ENCODE assay signal across 12 mouse cellular contexts in the genomic region with DNA sequence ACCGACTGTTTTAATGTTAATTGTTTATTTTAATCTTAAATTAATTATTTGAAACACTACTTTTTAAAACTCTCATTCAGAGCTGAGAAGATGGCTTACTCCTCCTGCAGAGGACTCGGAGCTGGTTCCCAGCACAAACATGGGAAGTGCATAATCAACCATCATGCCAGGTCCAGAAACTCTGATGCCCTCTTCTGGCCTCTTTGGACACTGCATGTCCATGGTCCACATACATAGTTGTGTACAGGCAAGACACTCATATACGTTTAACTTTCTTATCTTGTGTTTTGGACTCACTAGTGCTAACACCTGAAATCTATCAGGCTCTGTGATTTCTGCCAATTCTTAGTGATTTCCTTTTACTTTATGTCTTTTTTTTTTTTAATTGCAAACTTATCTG. TPM values are rescaled to one million over a fixed set of nuclear protein-coding genes. Genes with fewer than 3 reads are reported as not detected.
A peak's percentile ranks its signal among the peaks of the same experiment; 100 is the strongest.
DNase-seq lines count a peak whose midpoint lies in the region; ATAC-seq and TF ChIP-seq lines count a peak whose summit lies in the region.
"Had no signal": no experiment of that assay in that cellular context is flagged by ENCODE, and none has a peak within 500 bp of the region (broad histone marks: within the 10 kb centered on the region; RNA-seq: fewer than 3 reads in every experiment).

No protein-coding gene starts in this region.

- H3K4me1 ChIP-seq in liver, postnatal 0 days (ENCODE audit: insufficient read depth): no peaks in the 10 kb centered on the region
- H3K4me1 ChIP-seq in liver, embryonic 12.5 days: no peaks in the 10 kb centered on the region
- H3K4me1 ChIP-seq in ES-E14 (ENCODE audit: control insufficient read depth in 2 of 2, insufficient read depth in 2 of 2, low read length in 2 of 2, poor library complexity in 1 of 2): no peaks in the 10 kb centered on the region
- H3K4me1 ChIP-seq: liver, embryonic 15.5 days had no signal

- peak; percentile 25 for DNase-seq in embryo, embryonic 10 days (ENCODE audit: low spot score)
- DNase-seq in embryo, embryonic 9.5 days (ENCODE audit: extremely low spot score): no peak
- DNase-seq in liver, postnatal 0 days: no peak
- peak; percentile 27 for DNase-seq in ES-E14 (ENCODE audit: low read depth, low spot score)
- no peak for DNase-seq in ovary, postnatal 14 days (ENCODE audit: low spot score)
- no peak for DNase-seq in spleen, postnatal 4 days (ENCODE audit: low spot score in 2 of 2)
- DNase-seq: cerebellum, adult 8-10 months; heart, postnatal 36 days had no signal

- ATAC-seq in liver, postnatal 0 days: no peak
- no peak for ATAC-seq in liver, embryonic 12.5 days
- 0 out of 2 replicates have a peak, but pooled peaks have one; percentile 59 for ATAC-seq in megakaryocyte-erythroid progenitor cell, adult 5-6 weeks (replicated peaks; ENCODE audit: low FRiP score, low TSS enrichment, poor library complexity, severe bottlenecking)

- no peak for TF ChIP-seq EP300 in liver, postnatal 0 days (IDR thresholded peaks at IDR 0.05; ENCODE audit: low read depth)

- no peaks in the 10 kb centered on the region for H3K27me3 ChIP-seq in liver, postnatal 0 days (ENCODE audit: insufficient read depth, low read length)
- H3K27me3 ChIP-seq in liver, embryonic 12.5 days (replicated peaks): no peaks in the 10 kb centered on the region
- H3K27me3 ChIP-seq: liver, embryonic 15.5 days had no signal

- no peak overlapping the region for H3K4me2 ChIP-seq in liver, postnatal 0 days (ENCODE audit: low read depth, low read length)
- no peak overlapping the region for H3K4me2 ChIP-seq in liver, embryonic 12.5 days
- H3K4me2 ChIP-seq: liver, embryonic 15.5 days had no signal

- H3K4me3 ChIP-seq in liver, postnatal 0 days (ENCODE audit: low read depth, low read length): no peak overlapping the region
- H3K4me3 ChIP-seq in liver, embryonic 12.5 days: no peak overlapping the region
- H3K4me3 ChIP-seq in ES-E14 (ENCODE audit: insufficient read depth in 1 of 2, low read depth in 1 of 2, low read length in 2 of 2, poor library complexity in 1 of 2, severe bottlenecking in 1 of 2): no peak overlapping the region
- H3K4me3 ChIP-seq: embryonic facial prominence, embryonic 10.5 days; liver, embryonic 15.5 days had no signal

- in situ Hi-C loops in ES-E14 (cut with MboI; ENCODE audit: low sequenced_read_pairs in 2 of 2, unreplicated experiment in 2 of 2): no loop called here

- 78% methylated on average over 3 of the region's 3 CpGs for WGBS in liver, postnatal 0 days (ENCODE audit: insufficient replicate concordance)
- 69% methylated on average over 3 of the region's 3 CpGs for WGBS in liver, embryonic 12.5 days (ENCODE audit: insufficient replicate concordance)

- no peak overlapping the region for H3K9ac ChIP-seq in liver, postnatal 0 days (replicated peaks)
- no peak overlapping the region for H3K9ac ChIP-seq in liver, embryonic 12.5 days
- H3K9ac ChIP-seq in ES-E14 (ENCODE audit: insufficient read depth, low read depth, low read length, poor library complexity, severe bottlenecking): no peak overlapping the region
- H3K9ac ChIP-seq: liver, embryonic 15.5 days had no signal

- no peaks in the 10 kb centered on the region for H3K9me3 ChIP-seq in liver, postnatal 0 days (ENCODE audit: low read length)
- H3K9me3 ChIP-seq in liver, embryonic 12.5 days (replicated peaks): no peaks in the 10 kb centered on the region
- H3K9me3 ChIP-seq in ES-E14 (ENCODE audit: control insufficient read depth, insufficient read depth, low read depth, low read length): no peaks in the 10 kb centered on the region
- H3K9me3 ChIP-seq: embryonic facial prominence, embryonic 10.5 days; liver, embryonic 15.5 days had no signal

- no peaks in the 10 kb centered on the region for H3K36me3 ChIP-seq in liver, postnatal 0 days (replicated peaks; ENCODE audit: insufficient read depth, low read length)
- no peaks in the 10 kb centered on the region for H3K36me3 ChIP-seq in liver, embryonic 12.5 days
- H3K36me3 ChIP-seq in ES-E14 (ENCODE audit: control insufficient read depth, insufficient read depth, low read length, poor library complexity, severe bottlenecking): no peaks in the 10 kb centered on the region
- H3K36me3 ChIP-seq: embryonic facial prominence, embryonic 10.5 days; liver, embryonic 15.5 days had no signal

- no peak overlapping the region for H3K27ac ChIP-seq in liver, postnatal 0 days (ENCODE audit: low read depth)
- no peak overlapping the region for H3K27ac ChIP-seq in liver, embryonic 12.5 days
- no peak overlapping the region for H3K27ac ChIP-seq in ES-E14 (ENCODE audit: insufficient read depth, low read depth, low read length, poor library complexity, severe bottlenecking)
- H3K27ac ChIP-seq: embryonic facial prominence, embryonic 10.5 days; liver, embryonic 15.5 days had no signal

- peak; percentile 31 for TF ChIP-seq CTCF in liver, postnatal 0 days (IDR thresholded peaks at IDR 0.05; ENCODE audit: low read depth)

TF ChIP-seq in ES-E14, 5 proteins besides CTCF, POLR2A, EP300 and RAD21:
- TF ChIP-seq ZC3H11A (IDR thresholded peaks at IDR 0.05; ENCODE audit: borderline replicate concordance, low read depth, low read length) (peak; percentile 54), ZNF384 (IDR thresholded peaks at IDR 0.05; ENCODE audit: low read depth, low read length) (no peak), MAFK (IDR thresholded peaks at IDR 0.05; ENCODE audit: insufficient read depth, low read depth, low read length) (no peak), HCFC1 (IDR thresholded peaks at IDR 0.05; ENCODE audit: borderline replicate concordance, insufficient read depth, low read length) (no peak)

RNA-seq across cellular contexts. Expression of a gene that starts 57.8 kb away (rescaled TPM):
- 0.21 and 0.25 TPM in 2 replicates for polyA plus RNA-seq in liver, postnatal 0 days (2015; fragmentation: Nextera tagmentation; extraction: Ambion mirVana)
- polyA plus RNA-seq in liver, embryonic 12.5 days (2016; fragmentation: Nextera tagmentation; extraction: Ambion mirVana): 0.14 TPM in 1 of 2 replicates, not detected in the other
- total RNA-seq in ES-E14 (2012; rRNA removed): 3.7 and 5.7 TPM in 2 replicates
- total RNA-seq in megakaryocyte-erythroid progenitor cell, adult 5-6 weeks (2014; fragmentation: Nextera tagmentation): not detected in 2 replicates
- total RNA-seq in megakaryocyte-erythroid progenitor cell, adult 5-6 weeks (2017): not detected in 2 replicates
- total RNA-seq: heart, postnatal 36 days had no signal

Comparison
In these comparisons a context has a peak if more than half of its experiments do, and no peak if none do; other contexts are left out.
1. DNase-seq: peak in embryo, embryonic 10 days (single experiment) and ES-E14 (single experiment); none in embryo, embryonic 9.5 days (single experiment), liver, postnatal 0 days (single experiment), ovary, postnatal 14 days (single experiment) and spleen, postnatal 4 days (0 of 2).